Mouse (Mus musculus): ENCODE data around the gene Sema6d.

DNA sequence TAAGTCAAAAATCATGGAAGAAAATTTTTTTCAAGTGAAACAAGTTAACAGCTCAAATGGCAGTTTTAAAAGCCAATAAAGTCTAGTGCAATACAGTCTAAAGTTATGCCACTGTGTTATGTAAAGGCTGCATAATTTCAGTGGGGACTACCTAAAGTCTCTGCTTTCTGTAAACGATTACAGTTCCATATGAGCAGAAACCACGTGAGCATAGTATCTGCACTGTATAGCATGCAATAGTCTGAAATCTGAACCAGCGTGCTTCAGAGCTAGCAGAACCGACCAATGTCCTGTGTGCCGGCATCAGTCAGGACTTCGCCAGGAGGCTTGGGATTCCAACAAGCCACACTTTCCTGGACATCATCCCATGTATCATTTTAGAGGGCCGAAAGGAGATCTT, 538.9 kb downstream of the Sema6d start:
- TF ChIP-seq POLR2A (IDR thresholded peaks at IDR 0.05; ENCODE audit: borderline replicate concordance, extremely low read depth, low read depth, low read length) (no peak), CTCF (IDR thresholded peaks at IDR 0.05; ENCODE audit: insufficient read depth, low read length) (no peak)

Measured in lung, adult 2 months (tissue).